Mouse (Mus musculus) MEL (cell line): ENCODE measurements around the gene Taok1. TPM values are rescaled to one million over a fixed set of nuclear protein-coding genes. Genes with fewer than 3 reads are reported as not detected.

ENCODE experiments used
- DNase-seq: peaks from one replicate; pipeline ENCODE4 v3.0.0; 2011; ENCODE audit warnings: low read depth, low spot score
- H3K27ac ChIP-seq: 2 replicates; pipeline ENCODE4 v1.5.1; 2012; ENCODE audit warnings: low read depth, mild to moderate bottlenecking, control low read depth, low read length, moderate library complexity; ENCODE audit not compliant: control insufficient read depth
- H3K27me3 ChIP-seq, 2 experiments: fragments of 150-350 bp in 1 of 2; sonication (generic) in 1 of 2; 2 replicates each; pipeline ENCODE4 v1.6.1; 2012; ENCODE audit warnings: low read length in 2 of 2, mild to moderate bottlenecking in 2 of 2, improper control_type of control experiment in 1 of 2, moderate library complexity in 1 of 2; ENCODE audit not compliant: insufficient read depth in 2 of 2, control insufficient read depth in 1 of 2
- H3K36me3 ChIP-seq, 2 experiments: 2 replicates each; pipeline ENCODE4 v1.6.1; 2012 to 2014; ENCODE audit warnings: low read length in 2 of 2, improper control_type of control experiment in 1 of 2, inconsistent platforms in 1 of 2, mild to moderate bottlenecking in 1 of 2; ENCODE audit not compliant: insufficient read depth in 2 of 2, control insufficient read depth in 1 of 2
- H3K4me1 ChIP-seq, 2 experiments: fragments of 150-350 bp in 1 of 2; sonication (generic) in 1 of 2; 2 replicates each; pipeline ENCODE4 v1.6.1; 2012; ENCODE audit warnings: low read length in 2 of 2, improper control_type of control experiment in 1 of 2, mild to moderate bottlenecking in 1 of 2; ENCODE audit not compliant: insufficient read depth in 2 of 2, control insufficient read depth in 1 of 2
- H3K4me3 ChIP-seq, 2 experiments: fragments of 150-350 bp in 1 of 2; sonication (generic) in 1 of 2; 2 replicates each; pipeline ENCODE4 v1.5.1; 2012; ENCODE audit warnings: low read depth in 2 of 2, low read length in 2 of 2, mild to moderate bottlenecking in 2 of 2, moderate library complexity in 2 of 2, control low read depth in 1 of 2, improper control_type of control experiment in 1 of 2; ENCODE audit not compliant: control insufficient read depth in 1 of 2, insufficient read depth in 1 of 2
- H3K79me2 ChIP-seq: 2 replicates; pipeline ENCODE4 v1.6.1; 2012; ENCODE audit warnings: mild to moderate bottlenecking, low read length, moderate library complexity; ENCODE audit not compliant: control insufficient read depth, poor library complexity, insufficient read depth
- H3K9ac ChIP-seq: 2 replicates; pipeline ENCODE4 v1.6.1; 2012; ENCODE audit warnings: low read depth, mild to moderate bottlenecking, control low read depth, low read length, moderate library complexity; ENCODE audit not compliant: control insufficient read depth, poor library complexity, severe bottlenecking
- H3K9me3 ChIP-seq: fragments of 150-350 bp; sonication (generic); replicated peaks from 2 replicates; pipeline ENCODE4 v1.6.1; 2012; ENCODE audit warnings: mild to moderate bottlenecking, low read length, improper control_type of control experiment, moderate library complexity; ENCODE audit not compliant: insufficient read depth
- BHLHE40 ChIP-seq: IDR thresholded peaks from 2 replicates; pipeline ENCODE4 v1.6.1; 2012; ENCODE audit warnings: low read depth, mild to moderate bottlenecking, inconsistent platforms, low read length, improper control_type of control experiment, borderline replicate concordance
- CHD2 ChIP-seq: IDR thresholded peaks from 2 replicates; pipeline ENCODE4 v1.6.1; 2011; ENCODE audit warnings: low read length, improper control_type of control experiment
- ELF1 ChIP-seq: IDR thresholded peaks from 2 replicates; pipeline ENCODE4 v1.6.1; 2014; ENCODE audit warnings: low read depth, mild to moderate bottlenecking, inconsistent platforms, low read length, improper control_type of control experiment, moderate library complexity
- EP300 ChIP-seq, 2 experiments: IDR thresholded peaks; 2 replicates each; pipeline ENCODE4 v1.6.1; 2011; ENCODE audit warnings: improper control_type of control experiment in 2 of 2, low read length in 2 of 2, low read depth in 1 of 2, mild to moderate bottlenecking in 1 of 2
- ETS1 ChIP-seq: IDR thresholded peaks from 2 replicates; pipeline ENCODE4 v1.6.1; 2012; ENCODE audit warnings: low read depth, mild to moderate bottlenecking, inconsistent platforms, low read length, improper control_type of control experiment, moderate library complexity
- GABPA ChIP-seq: IDR thresholded peaks from 2 replicates; pipeline ENCODE4 v1.6.1; 2012; ENCODE audit warnings: low read depth, mild to moderate bottlenecking, inconsistent platforms, low read length, improper control_type of control experiment, moderate library complexity
- GATA1 ChIP-seq: IDR thresholded peaks from 2 replicates; pipeline ENCODE4 v1.6.1; 2011; ENCODE audit warnings: low read depth, low read length, improper control_type of control experiment
- KAT2A ChIP-seq: conservative IDR thresholded peaks from 2 replicates; pipeline ENCODE4 v1.6.1; 2012; ENCODE audit warnings: low read depth, low read length, improper control_type of control experiment, inconsistent platforms
- MAFK ChIP-seq: IDR thresholded peaks from 2 replicates; pipeline ENCODE4 v1.6.1; 2011; ENCODE audit warnings: low read depth, mild to moderate bottlenecking, low read length, improper control_type of control experiment, borderline replicate concordance
- MAX ChIP-seq: IDR thresholded peaks from 2 replicates; pipeline ENCODE4 v1.6.1; 2011; ENCODE audit warnings: low read length, improper control_type of control experiment
- MAZ ChIP-seq: IDR thresholded peaks from 2 replicates; pipeline ENCODE4 v1.6.1; 2012; ENCODE audit warnings: low read depth, mild to moderate bottlenecking, inconsistent platforms, low read length, improper control_type of control experiment
- MXI1 ChIP-seq: IDR thresholded peaks from 2 replicates; pipeline ENCODE4 v1.6.1; 2011; ENCODE audit warnings: mild to moderate bottlenecking, low read depth, low read length, improper control_type of control experiment
- NRF1 ChIP-seq: IDR thresholded peaks from 2 replicates; pipeline ENCODE4 v1.6.1; 2014; ENCODE audit warnings: low read depth, mild to moderate bottlenecking, inconsistent platforms, low read length, improper control_type of control experiment, moderate library complexity; ENCODE audit not compliant: poor library complexity, insufficient read depth, severe bottlenecking
- POLR2A ChIP-seq, 2 experiments: IDR thresholded peaks; 2 replicates each; pipeline ENCODE4 v1.6.1; 2011 to 2012; ENCODE audit warnings: low read length in 2 of 2, mild to moderate bottlenecking in 2 of 2, control low read depth in 1 of 2, improper control_type of control experiment in 1 of 2, low read depth in 1 of 2, moderate library complexity in 1 of 2; ENCODE audit not compliant: control insufficient read depth in 1 of 2, insufficient read depth in 1 of 2, poor library complexity in 1 of 2
- POLR2AphosphoS2 ChIP-seq: IDR thresholded peaks from 2 replicates; pipeline ENCODE4 v1.6.1; 2011; ENCODE audit warnings: low read length, improper control_type of control experiment
- POLR2AphosphoS5 ChIP-seq: IDR thresholded peaks from 2 replicates; pipeline ENCODE4 v1.6.1; 2012; ENCODE audit warnings: low read depth, borderline replicate concordance, mild to moderate bottlenecking, inconsistent platforms, low read length, moderate library complexity, mixed read lengths
- RAD21 ChIP-seq: IDR thresholded peaks from 2 replicates; pipeline ENCODE4 v1.6.1; 2011; ENCODE audit warnings: mild to moderate bottlenecking, low read depth, low read length, improper control_type of control experiment
- RCOR1 ChIP-seq: IDR thresholded peaks from 2 replicates; pipeline ENCODE4 v1.6.1; 2012; ENCODE audit warnings: low read depth, mild to moderate bottlenecking, inconsistent platforms, low read length, improper control_type of control experiment
- TCF12 ChIP-seq: IDR thresholded peaks from 2 replicates; pipeline ENCODE4 v1.6.1; 2014; ENCODE audit warnings: low read depth, mild to moderate bottlenecking, inconsistent platforms, low read length, improper control_type of control experiment, moderate library complexity
- UBTF ChIP-seq: IDR thresholded peaks from 2 replicates; pipeline ENCODE4 v1.6.1; 2012; ENCODE audit warnings: low read depth, mild to moderate bottlenecking, inconsistent platforms, low read length, improper control_type of control experiment, moderate library complexity, borderline replicate concordance; ENCODE audit not compliant: insufficient read depth
- USF1 ChIP-seq: IDR thresholded peaks from 2 replicates; pipeline ENCODE4 v1.6.1; 2014; ENCODE audit warnings: low read depth, mild to moderate bottlenecking, inconsistent platforms, low read length, improper control_type of control experiment, moderate library complexity
- USF2 ChIP-seq, 2 experiments: IDR thresholded peaks; 2 replicates each; pipeline ENCODE4 v1.6.1; 2011 to 2012; ENCODE audit warnings: improper control_type of control experiment in 2 of 2, low read length in 2 of 2, borderline replicate concordance in 1 of 2, inconsistent platforms in 1 of 2, low read depth in 1 of 2, mild to moderate bottlenecking in 1 of 2; ENCODE audit not compliant: insufficient read depth in 1 of 2
- ZC3H11A ChIP-seq: IDR thresholded peaks from 2 replicates; pipeline ENCODE4 v1.6.1; 2012; ENCODE audit warnings: low read depth, mild to moderate bottlenecking, inconsistent platforms, low read length, improper control_type of control experiment
- ZKSCAN1 ChIP-seq: IDR thresholded peaks from 2 replicates; pipeline ENCODE4 v1.6.1; 2012; ENCODE audit warnings: low read depth, mild to moderate bottlenecking, inconsistent platforms, low read length, improper control_type of control experiment, moderate library complexity
- ZNF384 ChIP-seq: IDR thresholded peaks from 2 replicates; pipeline ENCODE4 v1.6.1; 2012; ENCODE audit warnings: low read depth, mild to moderate bottlenecking, inconsistent platforms, low read length, improper control_type of control experiment
- polyA plus RNA-seq, 2 experiments: library from polyadenylated mRNA; stranded (reverse) in 1 of 2; unstranded in 1 of 2; fragments of >175 nt in 1 of 2; fragments of >200 nt in 1 of 2; gene quantifications; 2 replicates each; pipeline versions ENCODE4 v1.2.1 to v1.2.4; 2012; ENCODE audit warnings: low replicate concordance in 2 of 2, low read depth in 1 of 2; ENCODE audit not compliant: insufficient read length in 2 of 2, insufficient read depth in 1 of 2, missing spikeins in 1 of 2
- total RNA-seq: library from RNA; depleted of rRNA; stranded (reverse); fragments of 300-350 nt; gene quantifications from 2 replicates; pipeline ENCODE4 v1.2.3, GENCODE M21; 2012

The Taok1 gene
- total and polyA plus RNA-seq, 3 experiments = 7.9 to 31.0 (median 15.9) TPM

- H3K79me2 ChIP-seq = peaks cover 10% of the 10 kb centered on the region; the same call in 1 of the 2 replicates
- no peak for TF ChIP-seq GABPA
- no peak for TF ChIP-seq USF1
- TF ChIP-seq KAT2A = no peak
- TF ChIP-seq MAX = no peak
- no peak for TF ChIP-seq BHLHE40
- no peak for TF ChIP-seq MAFK
- no peak for TF ChIP-seq ETS1
- TF ChIP-seq NRF1 = no peak
- no peak for TF ChIP-seq TCF12
- TF ChIP-seq MAZ = no peak
- no peak for TF ChIP-seq RAD21
- no peak for TF ChIP-seq RCOR1
- no peak for TF ChIP-seq MXI1
- TF ChIP-seq POLR2AphosphoS2 = no peak
- TF ChIP-seq CHD2 = no peak
- no peak for TF ChIP-seq POLR2AphosphoS5
- no peak overlapping the region for H3K9ac ChIP-seq
- H3K4me3 ChIP-seq = no peak overlapping the region
- no peaks in the 10 kb centered on the region for H3K9me3 ChIP-seq
- H3K36me3 ChIP-seq = peaks cover 0 to 1% of the 10 kb centered on the region in 2 experiments; a peak in 1 of 4 replicates
- no peaks in the 10 kb centered on the region for H3K27me3 ChIP-seq
- DNase-seq = no peak
- no peak overlapping the region for H3K27ac ChIP-seq
- H3K4me1 ChIP-seq = no peaks in the 10 kb centered on the region
Measured at GRCm38 (mm10) chr11:77502481-77502880, 105.1 kb downstream of the Taok1 start.

- no peak for DNase-seq
- H3K4me1 ChIP-seq = no peaks in the 10 kb centered on the region
- no peak overlapping the region for H3K9ac ChIP-seq
- no peak overlapping the region for H3K27ac ChIP-seq
- peaks cover 0 to 1% of the 10 kb centered on the region in 2 experiments; a peak in 1 of 4 replicates for H3K36me3 ChIP-seq
- H3K4me3 ChIP-seq = no peak overlapping the region
- H3K79me2 ChIP-seq = peaks cover 14% of the 10 kb centered on the region; the same call in 1 of the 2 replicates
- H3K27me3 ChIP-seq = no peaks in the 10 kb centered on the region
- TF ChIP-seq EP300 (IDR thresholded peaks at IDR 0.05; ENCODE audit: low read depth in 1 of 2, low read length in 2 of 2) (no peak), GATA1 (no peak), ZKSCAN1 (no peak), ELF1 (no peak), KAT2A (no peak), USF2 (IDR thresholded peaks at IDR 0.05; ENCODE audit: borderline replicate concordance in 1 of 2, insufficient read depth in 1 of 2, low read depth in 1 of 2, low read length in 2 of 2) (no peak), USF1 (no peak), ZC3H11A (no peak), MAFK (no peak), MAZ (no peak), ZNF384 (no peak), TCF12 (no peak), CHD2 (no peak), UBTF (no peak), POLR2A (IDR thresholded peaks at IDR 0.05; ENCODE audit: control insufficient read depth in 1 of 2, insufficient read depth in 1 of 2, low read depth in 1 of 2, low read length in 2 of 2, poor library complexity in 1 of 2) (no peak), RCOR1 (no peak)
- no peaks in the 10 kb centered on the region for H3K9me3 ChIP-seq
Measured at GRCm38 (mm10) chr11:77501971-77502370, 105.6 kb downstream of the Taok1 start.
